8 mouse cellular contexts compared by ENCODE assay signal in genomic region chr2:25318119-25318966, GRCm38 (mm10). TPM values are rescaled to one million over a fixed set of nuclear protein-coding genes. Genes with fewer than 3 reads are reported as not detected.
DNase-seq lines count a peak whose midpoint lies in the region; ATAC-seq lines count a peak whose summit lies in the region.

No protein-coding gene starts in this region.

- H3K9me3 ChIP-seq in lung, embryonic 15.5 days = no peaks in the 10 kb centered on the region
- H3K9me3 ChIP-seq in hindbrain, embryonic 13.5 days = no peaks in the 10 kb centered on the region
- H3K9me3 ChIP-seq in midbrain, embryonic 13.5 days = no peaks in the 10 kb centered on the region

- ATAC-seq in lung, embryonic 15.5 days (ENCODE audit: borderline replicate concordance, extremely low read depth, low FRiP score, low TSS enrichment) = no peak; the same call in 1 of the 2 replicates
- peak; percentile 74 for ATAC-seq in hindbrain, embryonic 13.5 days (ENCODE audit: low FRiP score)
- peak; percentile 72 for ATAC-seq in midbrain, embryonic 13.5 days

- DNase-seq in lung, adult 18-20 months = no peak
- DNase-seq in cerebellum, postnatal 36 days = peak; percentile 64 to 70
- DNase-seq in spleen, postnatal 4 days (ENCODE audit: low spot score in 2 of 2) = no peak
- DNase-seq in adrenal gland, postnatal 10 days = no peak
- no peak for DNase-seq in kidney, postnatal 10 days

- H3K4me2 ChIP-seq in lung, embryonic 15.5 days = peak overlapping the region; percentile 54
- H3K4me2 ChIP-seq in hindbrain, embryonic 13.5 days = peak overlapping the region; percentile 68
- peak overlapping the region; percentile 69 for H3K4me2 ChIP-seq in midbrain, embryonic 13.5 days (replicated peaks)

- peaks cover 63% of the 10 kb centered on the region for H3K27me3 ChIP-seq in lung, embryonic 15.5 days
- H3K27me3 ChIP-seq in hindbrain, embryonic 13.5 days = peaks cover 91% of the 10 kb centered on the region
- peaks cover 87% of the 10 kb centered on the region for H3K27me3 ChIP-seq in midbrain, embryonic 13.5 days

- H3K4me1 ChIP-seq in lung, embryonic 15.5 days = peaks cover 9% of the 10 kb centered on the region
- H3K4me1 ChIP-seq in hindbrain, embryonic 13.5 days (replicated peaks) = peaks cover 26% of the 10 kb centered on the region
- peaks cover 20% of the 10 kb centered on the region for H3K4me1 ChIP-seq in midbrain, embryonic 13.5 days (replicated peaks)

- no peak overlapping the region for H3K27ac ChIP-seq in lung, embryonic 15.5 days
- H3K27ac ChIP-seq in hindbrain, embryonic 13.5 days = peak overlapping the region; percentile 85
- peak overlapping the region; percentile 70 for H3K27ac ChIP-seq in midbrain, embryonic 13.5 days

- WGBS in lung, embryonic 15.5 days = 4% methylated on average over 31 of the region's 31 CpGs
- WGBS in hindbrain, embryonic 13.5 days = 4% methylated on average over 31 of the region's 31 CpGs
- WGBS in midbrain, embryonic 13.5 days = 7% methylated on average over 31 of the region's 31 CpGs

- H3K9ac ChIP-seq in lung, embryonic 15.5 days = no peak overlapping the region
- H3K9ac ChIP-seq in hindbrain, embryonic 13.5 days = peak overlapping the region; percentile 76
- H3K9ac ChIP-seq in midbrain, embryonic 13.5 days (replicated peaks) = peak overlapping the region; percentile 69

- H3K36me3 ChIP-seq in lung, embryonic 15.5 days = no peaks in the 10 kb centered on the region
- peaks cover 12% of the 10 kb centered on the region for H3K36me3 ChIP-seq in hindbrain, embryonic 13.5 days
- peaks cover 1% of the 10 kb centered on the region; the same call in 1 of the 2 replicates for H3K36me3 ChIP-seq in midbrain, embryonic 13.5 days

- peak overlapping the region; percentile 26 for H3K4me3 ChIP-seq in lung, embryonic 15.5 days
- peak overlapping the region; percentile 59 for H3K4me3 ChIP-seq in hindbrain, embryonic 13.5 days
- H3K4me3 ChIP-seq in midbrain, embryonic 13.5 days (replicated peaks) = peak overlapping the region; percentile 55

RNA-seq across cellular contexts. Expression of gene Grin1, which starts 0.6 kb away (rescaled TPM):
- polyA plus RNA-seq in lung, embryonic 15.5 days (2015; fragmentation: Nextera tagmentation; extraction: Ambion mirVana) = 0.45 and 0.48 TPM in 2 replicates
- 22.5 and 24.5 TPM in 2 replicates for polyA plus RNA-seq in hindbrain, embryonic 13.5 days (2015; fragmentation: Nextera tagmentation; extraction: Ambion mirVana)
- 17.5 and 19.0 TPM in 2 replicates for polyA plus RNA-seq in midbrain, embryonic 13.5 days (2015; fragmentation: Nextera tagmentation; extraction: Ambion mirVana)
- total RNA-seq in adrenal gland, postnatal 10 days (2021) = 1 to 10 TPM; 7.3 to 9.6 TPM

RNA-seq across cellular contexts. Expression of gene Man1b1, which starts 13.8 kb away (rescaled TPM):
- 48.8 and 52.0 TPM in 2 replicates for polyA plus RNA-seq in lung, embryonic 15.5 days (2015; fragmentation: Nextera tagmentation; extraction: Ambion mirVana)
- 50.0 and 59.8 TPM in 2 replicates for polyA plus RNA-seq in hindbrain, embryonic 13.5 days (2015; fragmentation: Nextera tagmentation; extraction: Ambion mirVana)
- polyA plus RNA-seq in midbrain, embryonic 13.5 days (2015; fragmentation: Nextera tagmentation; extraction: Ambion mirVana) = 60.0 and 66.4 TPM in 2 replicates
- total RNA-seq in adrenal gland, postnatal 10 days (2021) = 10 to 100 TPM; 41.5 to 41.9 TPM

RNA-seq across cellular contexts. Expression of gene Lrrc26, which starts 28.6 kb away (rescaled TPM):
- 3.4 and 4.5 TPM in 2 replicates for polyA plus RNA-seq in lung, embryonic 15.5 days (2015; fragmentation: Nextera tagmentation; extraction: Ambion mirVana)
- 0.22 TPM in 1 of 2 replicates, not detected in the other for polyA plus RNA-seq in hindbrain, embryonic 13.5 days (2015; fragmentation: Nextera tagmentation; extraction: Ambion mirVana)
- polyA plus RNA-seq in midbrain, embryonic 13.5 days (2015; fragmentation: Nextera tagmentation; extraction: Ambion mirVana) = 0.27 TPM in 1 of 2 replicates, not detected in the other
- total RNA-seq in adrenal gland, postnatal 10 days (2021) = not detected

RNA-seq across cellular contexts. Expression of gene Tmem210, which starts 30.4 kb away (rescaled TPM):
- polyA plus RNA-seq in lung, embryonic 15.5 days (2015; fragmentation: Nextera tagmentation; extraction: Ambion mirVana) = not detected in 2 replicates
- not detected in 2 replicates for polyA plus RNA-seq in hindbrain, embryonic 13.5 days (2015; fragmentation: Nextera tagmentation; extraction: Ambion mirVana)
- not detected in 2 replicates for polyA plus RNA-seq in midbrain, embryonic 13.5 days (2015; fragmentation: Nextera tagmentation; extraction: Ambion mirVana)
- not detected for total RNA-seq in adrenal gland, postnatal 10 days (2021)

RNA-seq across cellular contexts. Expression of gene Dpp7, which starts 37.8 kb away (rescaled TPM):
- polyA plus RNA-seq in lung, embryonic 15.5 days (2015; fragmentation: Nextera tagmentation; extraction: Ambion mirVana) = 14.5 and 14.9 TPM in 2 replicates
- polyA plus RNA-seq in hindbrain, embryonic 13.5 days (2015; fragmentation: Nextera tagmentation; extraction: Ambion mirVana) = 22.8 and 23.0 TPM in 2 replicates
- 19.9 and 23.7 TPM in 2 replicates for polyA plus RNA-seq in midbrain, embryonic 13.5 days (2015; fragmentation: Nextera tagmentation; extraction: Ambion mirVana)
- total RNA-seq in adrenal gland, postnatal 10 days (2021) = 10 to 100 TPM; 15.4 to 19.1 TPM

Comparison
In these comparisons a context has a peak if more than half of its experiments do, and no peak if none do; other contexts are left out.
1. DNase-seq: peak in cerebellum, postnatal 36 days (2 of 2); none in lung, adult 18-20 months (0 of 2), spleen, postnatal 4 days (0 of 2), adrenal gland, postnatal 10 days (single experiment) and kidney, postnatal 10 days (single experiment).
2. RNA of gene Grin1, which starts 0.6 kb away (polyA plus RNA-seq): 22.5 to 24.5 TPM in hindbrain, embryonic 13.5 days and 17.5 to 19.0 TPM in midbrain, embryonic 13.5 days; 0.45 to 0.48 TPM in lung, embryonic 15.5 days; every median in the first group is over 10 times any median in the second.
3. Peak in every context shown above with its lines, with median percentiles within 50 percentile points of each other: H3K4me2 ChIP-seq and H3K4me3 ChIP-seq.